Mouse (Mus musculus) kidney, embryonic 15.5 days (tissue): ENCODE results near the gene Pdzd4. TPM values are rescaled to one million over a fixed set of nuclear protein-coding genes. Genes with fewer than 3 reads are reported as not detected.
A peak's percentile ranks its signal among the peaks of the same experiment; 100 is the strongest.

Experiments used
- ATAC-seq: fragments of 200-750 bp; cut with Nextera tagmentation; replicated peaks from 2 replicates; pipeline ENCODE4 v1.8.0; 2017; ENCODE audit warnings: moderate TSS enrichment; ENCODE audit not compliant: low FRiP score
- H3K27ac ChIP-seq: fragments of 300-500 bp; sonication (generic); 2 replicates; pipeline ENCODE4 v1.5.1; 2015; ENCODE audit warnings: mild to moderate bottlenecking, inconsistent platforms
- H3K27me3 ChIP-seq: fragments of 300-500 bp; sonication (generic); 2 replicates; pipeline ENCODE4 v1.6.1; 2015; ENCODE audit warnings: inconsistent platforms
- H3K36me3 ChIP-seq: fragments of 300-500 bp; sonication (generic); 2 replicates; pipeline ENCODE4 v1.6.1; 2015; ENCODE audit warnings: inconsistent platforms
- H3K4me1 ChIP-seq: fragments of 300-500 bp; sonication (generic); 2 replicates; pipeline ENCODE4 v1.6.1; 2015; ENCODE audit warnings: inconsistent platforms
- H3K4me2 ChIP-seq: fragments of 300-500 bp; sonication (generic); 2 replicates; pipeline ENCODE4 v1.6.1; 2015; ENCODE audit warnings: moderate library complexity, mild to moderate bottlenecking, inconsistent platforms
- H3K4me3 ChIP-seq: fragments of 300-500 bp; sonication (generic); replicated peaks from 2 replicates; pipeline ENCODE4 v1.5.1; 2015; ENCODE audit warnings: mild to moderate bottlenecking, inconsistent platforms
- H3K9ac ChIP-seq: fragments of 300-500 bp; sonication (generic); 2 replicates; pipeline ENCODE4 v1.6.1; 2015; ENCODE audit warnings: mild to moderate bottlenecking, inconsistent platforms
- H3K9me3 ChIP-seq: fragments of 300-500 bp; sonication (generic); replicated peaks from 2 replicates; pipeline ENCODE4 v1.6.1; 2016; ENCODE audit warnings: inconsistent platforms
- WGBS: fragments of 180-500 bp; shearing (Covaris S2); methylation state at CpG from one replicate; pipeline ENCODE4 v1.1.7; 2015; ENCODE audit warnings: mixed read lengths; 5-methylcytosine and 5-hydroxymethylcytosine counted together
- polyA plus RNA-seq: library from polyadenylated mRNA; unstranded; fragments of >200 nt; fragmentation: Nextera tagmentation; extraction: Ambion mirVana; gene quantifications from 2 replicates; pipeline ENCODE4 v1.2.1, GENCODE M21; 2015

Pdzd4 gene
- polyA plus RNA-seq, 1 experiment from 2014 or later, result 0.92 TPM

- no peaks in the 10 kb centered on the region for H3K4me1 ChIP-seq
Measured at GRCm38 (mm10) chrX:73816596-73817314, 8.0 kb downstream of the Pdzd4 start.

GRCm38 (mm10) chrX:73815072-73815471 lies 9.7 kb downstream of the Pdzd4 start:
- ATAC-seq, result peak; percentile 70; the same call in 1 of the 2 replicates
- H3K27ac ChIP-seq, result no peak overlapping the region
- H3K9me3 ChIP-seq, result no peaks in the 10 kb centered on the region
- H3K9ac ChIP-seq, result 0 out of 2 replicates have a peak overlapping the region, but pooled peaks have one; percentile 41
- H3K4me2 ChIP-seq, result peak overlapping the region; percentile 54
- 0 out of 2 replicates have a peak, but pooled peaks cover 4% of the 10 kb centered on the region for H3K27me3 ChIP-seq
- H3K4me1 ChIP-seq, result no peaks in the 10 kb centered on the region
- WGBS, result 11% methylated on average over 14 of the region's 14 CpGs
- no peaks in the 10 kb centered on the region for H3K36me3 ChIP-seq
- H3K4me3 ChIP-seq, result peak overlapping the region; percentile 39

More at GRCm38 (mm10) chrX:73816596-73817314, 8.0 kb downstream of the Pdzd4 start:
- no peak overlapping the region for H3K27ac ChIP-seq
- H3K4me3 ChIP-seq, result no peak overlapping the region
- H3K36me3 ChIP-seq, result no peaks in the 10 kb centered on the region
- no peak overlapping the region for H3K9ac ChIP-seq
- ATAC-seq, result no peak
- H3K9me3 ChIP-seq, result no peaks in the 10 kb centered on the region
- 0 out of 2 replicates have a peak, but pooled peaks cover 4% of the 10 kb centered on the region for H3K27me3 ChIP-seq
- 64% methylated on average over 3 of the region's 3 CpGs for WGBS
- no peak overlapping the region for H3K4me2 ChIP-seq

GRCm38 (mm10) chrX:73805814-73806213 lies 19.0 kb downstream of the Pdzd4 start:
- 33% methylated on average over 1 of the region's 1 CpGs for WGBS
- Histone ChIP-seq H3K36me3 (no peaks in the 10 kb centered on the region), H3K4me1 (no peaks in the 10 kb centered on the region), H3K4me2 (no peak overlapping the region), H3K9me3 (no peaks in the 10 kb centered on the region), H3K27me3 (no peaks in the 10 kb centered on the region), H3K27ac (no peak overlapping the region), H3K9ac (no peak overlapping the region), H3K4me3 (no peak overlapping the region)
- ATAC-seq, result no peak

- 42% methylated on average over 9 of the region's 9 CpGs for WGBS
- peak; percentile 78 for ATAC-seq
- H3K9ac ChIP-seq, result no peak overlapping the region
- H3K4me1 ChIP-seq, result 0 out of 2 replicates have a peak, but pooled peaks cover 3% of the 10 kb centered on the region
- no peak overlapping the region for H3K4me2 ChIP-seq
- no peaks in the 10 kb centered on the region for H3K9me3 ChIP-seq
- peaks cover 15% of the 10 kb centered on the region for H3K27me3 ChIP-seq
- no peak overlapping the region for H3K27ac ChIP-seq
- peaks cover 6% of the 10 kb centered on the region; the same call in 1 of the 2 replicates for H3K36me3 ChIP-seq
- H3K4me3 ChIP-seq, result no peak overlapping the region
Measured at GRCm38 (mm10) chrX:73798502-73798901, 26.3 kb downstream of the Pdzd4 start.

GRCm38 (mm10) chrX:73797511-73797910 lies 27.3 kb downstream of the Pdzd4 start:
- H3K27ac ChIP-seq, result no peak overlapping the region
- no peaks in the 10 kb centered on the region for H3K9me3 ChIP-seq
- no peak overlapping the region for H3K9ac ChIP-seq
- H3K36me3 ChIP-seq, result peaks cover 6% of the 10 kb centered on the region; the same call in 1 of the 2 replicates
- no peak for ATAC-seq
- 98% methylated on average over 2 of the region's 2 CpGs for WGBS
- H3K27me3 ChIP-seq, result peaks cover 15% of the 10 kb centered on the region
- H3K4me1 ChIP-seq, result 0 out of 2 replicates have a peak, but pooled peaks cover 3% of the 10 kb centered on the region
- no peak overlapping the region for H3K4me3 ChIP-seq
- no peak overlapping the region for H3K4me2 ChIP-seq

- H3K4me1 ChIP-seq, result peaks cover 2% of the 10 kb centered on the region
- H3K36me3 ChIP-seq, result peaks cover 27% of the 10 kb centered on the region
- H3K9me3 ChIP-seq, result no peaks in the 10 kb centered on the region
- H3K9ac ChIP-seq, result no peak overlapping the region
- no peak overlapping the region for H3K4me3 ChIP-seq
- no peak overlapping the region for H3K4me2 ChIP-seq
- no peak overlapping the region for H3K27ac ChIP-seq
- WGBS, result 60% methylated on average over 1 of the region's 1 CpGs
- ATAC-seq, result no peak
- peaks cover 14% of the 10 kb centered on the region; the same call in 1 of the 2 replicates for H3K27me3 ChIP-seq
Measured at GRCm38 (mm10) chrX:73793505-73793904, 31.3 kb downstream of the Pdzd4 start.

- Histone ChIP-seq H3K9me3 (no peaks in the 10 kb centered on the region), H3K9ac (no peak overlapping the region), H3K36me3 (peaks cover 27% of the 10 kb centered on the region), H3K27ac (no peak overlapping the region), H3K27me3 (peaks cover 14% of the 10 kb centered on the region; the same call in 1 of the 2 replicates), H3K4me3 (no peak overlapping the region), H3K4me2 (no peak overlapping the region), H3K4me1 (peaks cover 6% of the 10 kb centered on the region)
- no peak for ATAC-seq
Measured at GRCm38 (mm10) chrX:73793039-73793438, 31.7 kb downstream of the Pdzd4 start.

GRCm38 (mm10) chrX:73788501-73788900 lies 36.3 kb downstream of the Pdzd4 start:
- Histone ChIP-seq H3K4me3 (peak overlapping the region; percentile 67), H3K9me3 (no peaks in the 10 kb centered on the region), H3K9ac (no peak overlapping the region), H3K27me3 (peaks cover 8% of the 10 kb centered on the region), H3K4me2 (peak overlapping the region; percentile 59), H3K36me3 (peaks cover 22% of the 10 kb centered on the region), H3K4me1 (peaks cover 18% of the 10 kb centered on the region), H3K27ac (no peak overlapping the region)
- ATAC-seq, result no peak
- 100% methylated on average over 1 of the region's 1 CpGs for WGBS

- peaks cover 18% of the 10 kb centered on the region for H3K4me1 ChIP-seq
- peaks cover 6% of the 10 kb centered on the region for H3K27me3 ChIP-seq
- H3K9me3 ChIP-seq, result no peaks in the 10 kb centered on the region
- H3K36me3 ChIP-seq, result peaks cover 22% of the 10 kb centered on the region
- peak overlapping the region; percentile 67 for H3K4me3 ChIP-seq
- peak overlapping the region; percentile 97 for H3K27ac ChIP-seq
- H3K9ac ChIP-seq, result peak overlapping the region; percentile 66
- WGBS, result 17% methylated on average over 19 of the region's 22 CpGs
- peak overlapping the region; percentile 59 for H3K4me2 ChIP-seq
- ATAC-seq, result peak; percentile 52; the same call in 1 of the 2 replicates
Measured at GRCm38 (mm10) chrX:73787225-73787558, 37.6 kb downstream of the Pdzd4 start.

- peak within 1 kb of the TSS; percentile 61 for H3K4me2 ChIP-seq
- ATAC-seq, result peak; percentile 96
- H3K27me3 ChIP-seq, result peaks cover 4% of the 10 kb centered on the region
- peaks cover 27% of the 10 kb centered on the region for H3K36me3 ChIP-seq
- H3K4me3 ChIP-seq, result peak within 1 kb of the TSS; percentile 67
- no peaks in the 10 kb centered on the region for H3K9me3 ChIP-seq
- 23% methylated on average over 52 of the region's 52 CpGs for WGBS
- H3K9ac ChIP-seq, result peak within 1 kb of the TSS; percentile 66
- H3K4me1 ChIP-seq, result peaks cover 18% of the 10 kb centered on the region
- peak within 1 kb of the TSS; percentile 97 for H3K27ac ChIP-seq
Measured at GRCm38 (mm10) chrX:73786364-73787224, 38.2 kb downstream of the Pdzd4 start, which contains the start of the genes Idh3g and Ssr4. Gene Idh3g, minus strand, starts transcription at chrX:73786897. Gene Ssr4, plus strand, starts transcription at chrX:73787028.

GRCm38 (mm10) chrX:73785666-73786065 lies 39.1 kb downstream of the Pdzd4 start:
- Histone ChIP-seq H3K4me3 (peak overlapping the region; percentile 67), H3K27ac (peak overlapping the region; percentile 97), H3K4me1 (peaks cover 18% of the 10 kb centered on the region)

GRCm38 (mm10) chrX:73782227-73782626 lies 42.5 kb downstream of the Pdzd4 start:
- no peak overlapping the region for H3K9ac ChIP-seq
- no peak overlapping the region for H3K4me3 ChIP-seq
- H3K27ac ChIP-seq, result no peak overlapping the region
- H3K9me3 ChIP-seq, result no peaks in the 10 kb centered on the region
- peaks cover 9% of the 10 kb centered on the region; the same call in 1 of the 2 replicates for H3K4me1 ChIP-seq
- H3K27me3 ChIP-seq, result peaks cover 4% of the 10 kb centered on the region
- 85% methylated on average over 3 of the region's 3 CpGs for WGBS
- ATAC-seq, result no peak
- H3K36me3 ChIP-seq, result peaks cover 48% of the 10 kb centered on the region
- H3K4me2 ChIP-seq, result no peak overlapping the region

More at GRCm38 (mm10) chrX:73785666-73786065, 39.1 kb downstream of the Pdzd4 start:
- H3K27me3 ChIP-seq, result peaks cover 4% of the 10 kb centered on the region
- peaks cover 28% of the 10 kb centered on the region for H3K36me3 ChIP-seq
- ATAC-seq, result no peak
- H3K4me2 ChIP-seq, result peak overlapping the region; percentile 61
- peak overlapping the region; percentile 53 for H3K9ac ChIP-seq
- H3K9me3 ChIP-seq, result no peaks in the 10 kb centered on the region
